Mouse (Mus musculus) spleen, postnatal 14 days (tissue): ENCODE data around the gene Tfeb.

Experiments
- DNase-seq, 2 experiments: peaks; one replicate each; pipeline ENCODE4 v3.0.0; 2021 to 2022; ENCODE audit warnings: low spot score in 2 of 2

Gene Tfeb

DNA sequence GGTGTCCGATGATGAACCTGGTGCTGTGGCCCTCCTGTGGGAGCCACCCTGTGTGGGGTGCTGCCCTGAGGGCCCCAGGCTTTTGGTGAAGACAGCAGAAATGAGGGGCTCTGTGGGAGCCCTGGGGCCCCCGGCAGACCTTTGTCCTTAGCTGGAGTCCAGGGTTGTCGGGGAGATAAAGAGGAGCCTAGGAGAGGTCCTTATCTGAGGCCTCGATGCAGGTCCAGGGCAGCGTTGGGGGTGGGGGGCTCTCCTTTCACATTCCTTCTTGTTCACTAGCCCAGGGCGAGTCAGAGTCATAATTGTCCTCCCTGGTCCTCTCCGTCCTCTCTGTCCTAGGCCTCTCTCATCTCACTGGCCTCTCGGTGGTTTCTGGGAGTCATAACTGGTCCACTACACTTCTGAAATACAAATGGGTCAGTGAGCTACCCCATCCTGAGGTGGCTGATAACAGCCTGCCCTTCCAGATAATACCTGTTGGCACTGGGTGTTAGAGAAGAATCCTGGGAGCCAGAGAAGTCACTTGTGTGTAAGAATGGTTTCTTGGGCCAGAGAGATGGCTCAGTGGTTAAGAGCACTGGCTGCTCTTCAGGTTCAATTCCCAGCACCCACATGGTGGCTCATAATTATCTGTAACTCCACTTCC is 16.4 kb downstream of the Tfeb start:
- no peak for DNase-seq

DNA sequence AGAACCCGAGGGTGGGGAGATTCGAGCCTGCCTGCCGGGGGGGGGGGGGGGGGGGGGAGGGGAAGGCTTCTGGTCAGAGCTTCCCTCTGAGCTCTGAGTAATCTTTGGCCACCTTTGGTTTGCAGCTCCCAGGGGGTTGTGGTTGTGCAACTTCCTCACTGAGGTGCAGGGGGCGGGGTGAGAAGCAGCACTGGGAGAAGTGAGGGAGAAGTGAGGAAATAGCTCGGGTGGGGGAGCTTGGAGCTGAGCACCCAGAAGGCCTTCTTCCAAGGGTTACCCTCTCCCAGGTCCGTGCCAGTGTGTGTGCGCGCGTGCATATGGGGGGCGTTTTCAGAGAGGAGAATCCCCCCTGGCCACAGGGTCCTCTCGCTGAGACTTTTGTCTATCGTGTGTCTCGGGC is 17.4 kb downstream of the Tfeb start:
- peak; percentile 36 to 44 for DNase-seq

DNA sequence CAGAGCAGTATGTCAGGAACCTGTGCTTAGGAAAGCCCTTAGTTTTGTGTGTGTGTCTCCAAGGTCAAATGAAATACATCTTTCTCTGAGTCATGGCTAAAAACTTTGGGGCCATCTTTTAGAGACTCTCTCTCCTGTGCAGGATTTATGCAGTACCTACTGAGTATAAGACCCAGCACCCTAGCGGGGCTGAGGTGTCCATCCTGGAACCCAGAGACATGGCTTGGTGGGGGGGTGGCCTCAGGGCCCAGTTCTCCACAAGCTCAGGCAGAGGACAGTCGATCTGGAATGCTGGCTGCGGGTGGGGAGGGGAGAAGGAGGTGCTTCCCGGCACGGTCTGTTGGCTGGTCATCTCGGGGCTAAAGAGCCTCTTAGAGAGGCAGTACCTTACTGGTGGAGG is 19.5 kb downstream of the Tfeb start:
- DNase-seq: no peak

GRCm38 (mm10) chr17:47757056-47757610 is 20.3 kb downstream of the Tfeb start:
- no peak for DNase-seq

DNA sequence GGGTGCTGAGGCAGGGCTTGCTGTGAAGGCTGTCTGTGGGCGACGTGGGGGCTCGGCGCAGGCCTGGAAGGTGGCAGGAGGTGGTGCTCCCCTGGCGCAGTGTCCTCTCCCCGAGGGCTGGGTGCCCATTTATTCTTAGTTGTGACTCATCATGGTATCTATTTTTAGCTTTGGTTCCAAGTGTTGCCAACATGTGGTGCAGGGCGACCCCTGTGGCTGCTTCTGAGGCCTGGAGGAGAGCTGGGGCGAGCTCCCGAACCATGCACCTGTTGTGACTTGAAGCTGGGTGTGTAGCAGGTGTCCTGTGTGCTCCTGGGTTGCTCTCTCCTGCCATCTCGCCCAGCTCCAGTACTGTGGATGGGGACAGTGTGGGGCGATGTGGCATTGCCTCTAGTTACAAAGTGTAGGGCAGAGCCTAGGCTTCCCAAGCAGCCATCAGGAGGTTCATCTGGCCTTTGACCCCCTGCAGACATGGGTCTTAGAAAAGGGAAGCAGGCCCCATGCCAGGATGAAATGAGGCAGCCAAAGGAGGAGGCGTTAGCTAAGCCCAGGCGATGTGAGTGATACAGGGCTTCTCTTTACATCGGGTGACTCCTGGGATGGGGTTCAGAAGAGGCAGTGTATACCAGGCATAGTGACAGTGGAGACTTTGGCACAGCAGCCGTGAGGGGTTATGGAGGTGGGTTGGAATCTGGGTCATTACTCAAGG is 23.0 kb downstream of the Tfeb start:
- DNase-seq: no peak

DNA sequence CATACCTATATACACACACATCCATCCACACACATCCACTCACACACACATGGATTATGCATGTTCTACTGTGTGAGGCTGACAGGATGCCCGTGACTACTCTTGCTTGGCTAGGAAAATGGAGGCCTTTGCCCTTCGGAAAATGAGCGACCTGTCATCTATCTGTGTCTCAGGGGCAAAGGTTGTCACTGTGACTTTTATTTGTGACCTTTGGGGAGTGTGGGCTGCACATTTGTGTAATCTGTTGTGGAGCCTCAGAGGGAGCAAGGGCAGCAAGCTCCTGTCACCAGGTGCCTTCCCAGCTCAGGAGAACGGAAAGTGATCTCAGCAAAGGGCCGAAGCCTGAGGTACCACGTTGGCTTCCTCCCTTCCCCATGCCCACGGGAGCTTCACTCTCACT is 25.2 kb downstream of the Tfeb start:
- DNase-seq: no peak

GRCm38 (mm10) chr17:47762518-47763340 is 25.9 kb downstream of the Tfeb start:
- DNase-seq: no peak

DNA sequence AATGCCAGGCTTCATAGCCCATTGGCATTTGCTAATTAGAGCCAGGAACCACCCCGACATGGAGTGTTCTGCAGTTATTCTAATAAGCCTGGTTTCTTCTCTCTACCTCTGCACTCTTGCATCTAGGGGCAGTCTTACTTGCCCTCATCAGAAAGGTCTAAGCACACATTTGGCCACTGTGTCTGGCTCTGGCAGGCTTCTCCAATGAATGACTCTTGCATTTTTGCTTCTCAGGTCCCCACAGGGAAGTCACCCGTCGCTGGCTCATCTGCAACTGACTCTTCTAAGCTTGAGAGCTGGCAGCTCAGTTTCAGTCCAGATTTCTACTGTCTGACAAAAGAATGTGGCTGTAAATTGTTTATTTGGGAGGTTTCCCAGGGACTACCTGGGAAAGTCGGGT is 29.2 kb downstream of the Tfeb start:
- no peak for DNase-seq

GRCm38 (mm10) chr17:47766407-47767043 is 29.7 kb downstream of the Tfeb start:
- no peak for DNase-seq

- no peak for DNase-seq
Measured at GRCm38 (mm10) chr17:47767081-47767455, 30.2 kb downstream of the Tfeb start.

DNA sequence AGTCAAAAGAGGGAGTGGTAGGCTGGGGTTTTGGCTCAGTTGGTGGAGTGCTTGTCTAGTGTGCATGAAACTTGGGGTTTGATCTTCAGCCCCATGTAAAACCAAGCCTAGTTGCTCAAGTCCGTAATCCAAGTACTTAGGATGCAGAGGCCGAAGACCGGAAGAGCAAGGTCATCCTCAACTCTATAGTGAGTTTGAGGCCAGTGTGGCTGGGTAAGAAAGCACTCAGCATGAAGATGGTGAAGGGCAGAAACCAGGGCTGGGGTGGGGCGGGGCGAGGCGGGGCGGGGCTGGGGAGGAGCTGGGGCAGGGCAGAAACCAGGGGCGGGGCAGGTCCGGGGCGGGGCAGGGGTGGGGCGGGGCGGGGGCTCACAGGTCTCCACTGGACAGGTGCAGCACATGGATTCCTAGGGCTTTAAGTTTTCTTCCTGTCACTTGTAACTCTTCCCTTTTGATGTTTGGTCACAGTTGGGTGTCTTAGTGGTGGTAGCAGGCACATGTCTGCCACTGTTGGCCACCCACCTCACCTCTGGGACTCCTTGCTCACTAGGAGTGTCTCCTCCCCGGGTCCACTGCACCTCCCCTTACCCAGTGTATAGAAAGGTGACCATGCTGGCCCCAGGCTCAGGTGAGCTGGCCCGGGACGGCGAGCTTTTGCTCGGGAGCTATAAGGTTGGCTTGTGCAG is 30.8 kb downstream of the Tfeb start:
- no peak for DNase-seq

GRCm38 (mm10) chr17:47768707-47769276 is 32.0 kb downstream of the Tfeb start:
- peak; percentile 59 to 73 for DNase-seq

DNA sequence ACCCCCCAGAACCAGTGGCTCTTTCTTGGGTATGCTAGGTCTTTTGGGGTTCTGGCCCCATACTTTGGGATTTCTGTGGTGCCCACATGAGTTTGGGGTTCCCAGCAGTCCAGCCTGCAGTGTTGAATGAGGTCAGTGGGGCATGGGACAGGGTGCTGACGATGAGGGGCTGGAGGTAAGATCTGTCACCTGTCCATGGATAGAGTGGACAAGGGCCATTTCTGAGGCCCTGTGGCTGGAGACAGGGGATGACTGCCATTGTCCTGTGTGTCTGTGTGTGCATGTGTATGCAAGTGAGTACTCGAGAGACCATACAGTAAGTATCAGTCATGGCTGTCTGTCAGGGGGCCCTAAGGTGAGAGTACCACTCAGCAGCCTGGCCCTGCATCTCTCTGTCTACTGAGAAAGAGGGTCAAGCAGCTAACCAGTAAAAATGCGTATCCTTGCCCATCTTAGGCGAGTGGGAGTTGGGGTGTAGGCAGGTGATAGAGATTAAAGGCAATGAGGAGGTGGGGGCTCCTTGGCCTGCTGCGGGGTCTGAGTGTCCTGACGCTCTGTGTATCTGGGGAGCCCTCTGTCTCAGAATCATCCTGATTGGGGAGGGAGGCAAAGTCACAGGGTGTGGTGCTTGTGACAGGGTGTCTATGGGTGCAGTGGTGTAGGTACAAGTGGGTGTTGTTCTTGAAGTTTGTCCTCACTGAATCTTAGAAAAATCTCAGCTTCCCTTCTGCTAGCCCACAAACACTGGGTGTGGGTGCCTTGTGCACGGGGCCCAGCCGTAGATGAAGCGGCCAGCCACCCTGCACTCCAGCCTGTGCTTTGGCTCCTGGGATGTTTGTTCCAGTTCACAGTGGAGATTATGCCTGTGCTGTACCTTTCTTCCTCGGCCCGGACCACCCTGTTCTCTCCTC is 32.8 kb downstream of the Tfeb start:
- DNase-seq: no peak

GRCm38 (mm10) chr17:47773604-47774003 is 36.8 kb downstream of the Tfeb start:
- no peak for DNase-seq

DNA sequence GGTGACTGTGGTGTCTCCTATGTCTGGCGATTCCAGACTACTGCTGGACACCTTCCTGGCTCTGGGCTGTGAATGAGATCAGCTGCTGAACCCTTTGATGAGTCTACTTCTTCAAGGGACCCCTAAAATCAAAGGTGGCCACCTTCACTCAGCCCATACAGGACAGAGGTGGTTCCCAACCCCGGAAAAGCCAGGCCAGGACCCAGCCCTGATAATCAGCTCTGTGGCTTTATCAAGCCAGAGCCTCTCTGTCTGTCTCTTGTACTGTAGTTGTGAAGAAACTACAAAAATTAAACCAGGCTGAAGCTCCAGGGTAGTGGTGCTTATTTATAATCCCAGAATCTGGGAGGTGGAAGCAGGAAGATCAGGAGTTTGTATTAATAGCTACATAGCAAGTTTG is 40.3 kb downstream of the Tfeb start:
- no peak for DNase-seq

GRCm38 (mm10) chr17:47780470-47780869 is 43.6 kb downstream of the Tfeb start:
- DNase-seq: no peak

DNA sequence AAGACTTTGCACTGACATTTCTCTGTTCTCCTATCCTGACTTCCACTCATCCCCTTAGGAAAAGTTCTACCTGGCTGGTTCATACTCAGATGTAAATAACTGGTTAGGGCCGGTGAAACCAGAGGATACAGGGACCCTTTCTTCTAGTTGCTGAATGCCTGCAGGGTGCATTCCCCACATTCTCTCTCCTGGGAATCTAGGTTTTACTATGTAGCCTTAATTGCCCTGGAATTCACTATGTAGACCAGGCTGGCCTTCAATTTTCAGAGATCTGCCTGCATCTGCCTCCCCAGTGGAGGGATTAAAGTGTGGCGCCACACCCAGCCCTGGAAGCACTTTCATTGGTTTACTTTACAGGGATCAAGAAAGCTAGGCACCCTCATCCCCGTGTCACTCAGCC is 45.7 kb downstream of the Tfeb start:
- no peak for DNase-seq

DNA sequence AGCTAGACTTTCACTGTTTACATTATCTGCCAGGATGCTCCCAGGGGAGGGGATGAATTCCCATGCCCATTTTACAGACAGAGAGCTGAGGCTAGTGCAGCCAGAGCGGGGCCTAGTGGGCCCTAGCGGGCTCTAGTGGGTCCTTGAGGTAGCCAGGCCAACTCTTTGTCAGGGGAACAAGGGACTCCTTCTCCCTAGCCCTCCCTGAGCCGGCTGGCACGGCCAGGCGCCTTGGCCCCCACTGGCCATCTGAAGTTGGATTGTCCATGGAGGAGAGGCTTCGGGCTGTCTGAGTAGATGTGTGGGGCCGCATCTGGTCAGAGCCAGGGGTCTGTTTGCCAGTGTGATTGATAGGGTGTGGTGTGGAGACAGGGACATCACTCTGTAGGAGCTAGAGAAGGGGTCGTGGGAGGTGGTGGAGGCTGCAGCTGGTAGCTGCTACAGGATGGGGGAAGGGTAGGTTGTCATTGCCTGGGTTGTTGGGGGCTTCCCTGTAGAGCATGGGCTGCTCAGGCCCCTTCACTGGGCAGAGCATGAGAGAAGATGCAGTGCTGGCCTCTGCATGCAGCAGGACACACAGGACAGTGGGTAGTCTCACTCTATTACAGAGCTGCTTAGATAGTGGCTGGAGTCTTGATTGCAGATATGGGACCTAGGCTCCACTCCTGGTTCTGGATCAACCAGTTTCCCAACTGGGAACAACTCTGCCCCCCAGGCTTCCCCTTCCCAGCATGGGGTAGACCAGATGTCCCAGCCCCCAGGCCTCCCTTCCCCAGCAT is 46.8 kb downstream of the Tfeb start:
- DNase-seq: no peak

- no peak for DNase-seq
Measured at GRCm38 (mm10) chr17:47784411-47784810, 47.6 kb downstream of the Tfeb start.
